Mouse (Mus musculus) liver, embryonic 14.5 days (tissue): Measurements from ENCODE around the gene Dclre1b.

Experiments used
- CTCF ChIP-seq: IDR thresholded peaks from 2 replicates; pipeline ENCODE4 v1.5.1; 2016; ENCODE audit warnings: antibody characterized with exemption, low read depth, control low read depth
- EP300 ChIP-seq: IDR thresholded peaks from 2 replicates; pipeline ENCODE4 v1.6.1; 2016; ENCODE audit warnings: antibody characterized with exemption, low read depth

GRCm38 (mm10) chr3:103802861-103803260 is 6.4 kb downstream of the Dclre1b start:
- TF ChIP-seq CTCF (no peak), EP300 (no peak)
